Comparison of ENCODE assay signal across 6 mouse cellular contexts in the genomic region with DNA sequence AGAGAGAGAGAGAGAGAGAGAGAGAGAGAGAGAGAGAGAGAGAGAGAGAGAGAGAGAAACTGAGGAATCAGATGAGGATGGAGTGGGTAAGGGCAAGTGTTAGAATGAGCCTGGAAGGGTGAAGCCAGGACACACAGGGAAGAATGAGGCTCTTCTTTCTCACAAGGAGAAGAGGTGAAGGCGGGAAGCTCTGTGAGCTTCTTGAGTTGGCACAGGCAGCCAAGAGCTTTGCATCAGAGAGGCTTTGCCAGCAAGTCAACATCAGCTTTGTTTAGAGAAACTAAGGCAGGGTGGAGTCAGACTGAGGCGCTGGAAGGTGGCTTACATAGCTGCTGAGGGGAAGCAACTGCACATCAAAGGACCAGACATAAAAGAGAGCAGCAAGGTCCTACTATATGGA.
"Had no signal": no experiment of that assay in that cellular context is flagged by ENCODE, and none has a peak within 500 bp of the region (broad histone marks: within the 10 kb centered on the region; RNA-seq: fewer than 3 reads in every experiment).

No protein-coding gene starts in this region.

- DNase-seq: liver, postnatal 0 days; lung, adult 2 months; lung, postnatal 14 days; right cerebral cortex, postnatal 14 days; thymus, adult 2 months; thymus, postnatal 36 days had no signal
